Mouse (Mus musculus): Measurements from ENCODE around the gene Adprm.

- no peak for TF ChIP-seq CTCF (IDR thresholded peaks at IDR 0.05; ENCODE audit: control insufficient read depth, insufficient read depth, insufficient read length)
- no peak for TF ChIP-seq USF1 (IDR thresholded peaks at IDR 0.05; ENCODE audit: low read depth)
- no peak for TF ChIP-seq FOSL1 (IDR thresholded peaks at IDR 0.05; ENCODE audit: insufficient read depth, low read length, poor library complexity, severe bottlenecking)
- TF ChIP-seq MYOD1 (IDR thresholded peaks at IDR 0.05; ENCODE audit: control insufficient read depth, insufficient read length, low read depth): no peak
Observed at GRCm38 (mm10) chr11:67002911-67003310, 49.5 kb downstream of the Adprm start.
